Mouse (Mus musculus): ENCODE data around the gene Macrod2. TPM values are rescaled to one million over a fixed set of nuclear protein-coding genes. Genes with fewer than 3 reads are reported as not detected.

Macrod2 gene
- polyA plus RNA-seq, 1 experiment = 2.3 TPM

- 70% methylated on average over 6 of the region's 6 CpGs for WGBS
These were observed 1449.5 kb downstream of the Macrod2 start for GRCm38 (mm10) chr2:141844408-141845175.

GRCm38 (mm10) chr2:141859220-141859619, 1464.1 kb downstream of the Macrod2 start:
- WGBS = 23% methylated on average over 2 of the region's 2 CpGs
- DNase-seq (ENCODE audit: low read depth, low spot score) = peak; percentile 24

More at GRCm38 (mm10) chr2:141844408-141845175, 1449.5 kb downstream of the Macrod2 start:
- DNase-seq (ENCODE audit: low read depth, low spot score) = no peak

GRCm38 (mm10) chr2:141861679-141862268, 1466.7 kb downstream of the Macrod2 start:
- 90% methylated on average over 6 of the region's 6 CpGs for WGBS
- DNase-seq (ENCODE audit: low read depth, low spot score) = no peak

- DNase-seq (ENCODE audit: low read depth, low spot score) = no peak
- WGBS = 79% methylated on average over 9 of the region's 9 CpGs
These were observed 1467.6 kb downstream of the Macrod2 start for GRCm38 (mm10) chr2:141862531-141863265.

GRCm38 (mm10) chr2:141863628-141864165, 1468.6 kb downstream of the Macrod2 start:
- DNase-seq (ENCODE audit: low read depth, low spot score) = no peak
- 75% methylated on average over 2 of the region's 2 CpGs for whole genome bisulfite sequencing

GRCm38 (mm10) chr2:141870930-141871329, 1475.8 kb downstream of the Macrod2 start:
- no peak for DNase-seq (ENCODE audit: low read depth, low spot score)
- WGBS = 61% methylated on average over 4 of the region's 4 CpGs

- WGBS = 63% methylated on average over 10 of the region's 10 CpGs
- no peak for DNase-seq (ENCODE audit: low read depth, low spot score)
These were observed 1481.2 kb downstream of the Macrod2 start for GRCm38 (mm10) chr2:141876155-141876851.

- 98% methylated on average over 2 of the region's 2 CpGs for WGBS
- no peak for DNase-seq (ENCODE audit: low read depth, low spot score)
These were observed 1481.8 kb downstream of the Macrod2 start for GRCm38 (mm10) chr2:141876958-141877357.

GRCm38 (mm10) chr2:141878473-141878872, 1483.4 kb downstream of the Macrod2 start:
- DNase-seq (ENCODE audit: low read depth, low spot score) = no peak
- 65% methylated on average over 1 of the region's 1 CpGs for WGBS

GRCm38 (mm10) chr2:141879711-141880110, 1484.6 kb downstream of the Macrod2 start:
- WGBS = 75% methylated on average over 9 of the region's 9 CpGs
- DNase-seq (ENCODE audit: low read depth, low spot score) = no peak

- 69% methylated on average over 11 of the region's 11 CpGs for WGBS
- DNase-seq (ENCODE audit: low read depth, low spot score) = no peak
These were observed 1491.8 kb downstream of the Macrod2 start for GRCm38 (mm10) chr2:141886694-141887474.

- 51% methylated on average over 2 of the region's 2 CpGs for WGBS
- DNase-seq (ENCODE audit: low read depth, low spot score) = no peak
These were observed 1494.4 kb downstream of the Macrod2 start for GRCm38 (mm10) chr2:141889497-141889896.

GRCm38 (mm10) chr2:141897951-141898350, 1502.8 kb downstream of the Macrod2 start:
- DNase-seq (ENCODE audit: low read depth, low spot score) = no peak

- no peak for DNase-seq (ENCODE audit: low read depth, low spot score)
- WGBS = 78% methylated on average over 6 of the region's 6 CpGs
These were observed 1516.8 kb downstream of the Macrod2 start for GRCm38 (mm10) chr2:141911831-141912447.

- DNase-seq (ENCODE audit: low read depth, low spot score) = no peak
- 53% methylated on average over 3 of the region's 3 CpGs for WGBS
These were observed 1518.4 kb downstream of the Macrod2 start for GRCm38 (mm10) chr2:141913486-141913885.

GRCm38 (mm10) chr2:141913894-141914293, 1518.8 kb downstream of the Macrod2 start:
- DNase-seq (ENCODE audit: low read depth, low spot score) = no peak
- WGBS = 36% methylated on average over 6 of the region's 6 CpGs

- WGBS = 55% methylated on average over 2 of the region's 2 CpGs
- DNase-seq (ENCODE audit: low read depth, low spot score) = no peak
These were observed 1525.4 kb downstream of the Macrod2 start for GRCm38 (mm10) chr2:141920377-141920992.

GRCm38 (mm10) chr2:141935130-141935529, 1540.0 kb downstream of the Macrod2 start:
- WGBS = 69% methylated on average over 2 of the region's 2 CpGs
- no peak for DNase-seq (ENCODE audit: low read depth, low spot score)
